Mouse (Mus musculus) duodenum, adult 2 months (tissue): ENCODE data around the gene Cyp2j12. TPM values are rescaled to one million over a fixed set of nuclear protein-coding genes. Genes with fewer than 3 reads are reported as not detected.

Experiments
- polyA plus RNA-seq: library from polyadenylated mRNA; depleted of rRNA; stranded (reverse); fragments of >200 nt; gene quantifications from 2 replicates; pipeline ENCODE4 v1.2.3, GENCODE M21; 2012; ENCODE audit warnings: low replicate concordance; rRNA removed

Gene Cyp2j12
- not detected in 2 replicates for polyA plus RNA-seq

DNA sequence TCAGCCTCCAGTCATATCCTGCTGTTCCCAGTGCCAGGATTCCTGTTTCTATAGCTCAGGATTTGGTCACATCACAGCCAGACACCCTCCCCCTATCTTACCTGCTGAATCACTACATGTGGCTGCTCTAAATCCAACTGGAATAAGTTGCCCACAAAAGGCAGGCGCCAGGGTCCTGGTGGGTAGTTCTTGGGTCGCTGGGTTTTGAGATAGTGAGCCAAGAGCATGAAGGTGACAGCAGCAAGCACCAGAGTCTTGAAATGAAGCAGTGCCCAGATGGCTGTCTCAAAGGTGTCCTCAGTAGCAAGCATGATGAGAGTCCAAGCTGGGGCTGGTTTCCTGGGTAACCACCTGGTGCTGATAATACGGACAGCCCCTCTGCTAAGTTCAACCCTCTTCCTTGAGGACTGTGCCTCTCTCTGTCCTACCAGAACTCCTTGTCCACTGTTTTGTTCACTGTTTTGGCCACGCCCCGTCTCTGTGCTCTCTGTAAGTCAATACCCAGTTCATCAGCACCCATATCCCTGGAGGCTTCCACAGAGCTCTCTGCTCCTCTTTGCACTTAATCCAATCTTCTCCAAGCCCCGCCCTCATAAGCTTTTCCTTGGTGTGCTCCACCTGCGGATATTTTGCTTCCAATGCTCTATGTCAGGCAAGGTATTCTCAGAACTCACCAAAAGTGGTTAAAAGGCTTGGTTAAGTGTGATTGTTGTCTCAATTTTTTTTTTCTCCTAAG is at the start of gene Cyp2j12:
Cyp2j12 (minus strand) TSS at position 421 of the 736 bp plus-strand sequence.

GRCm38 (mm10) chr4:96077261-96078125 is 63.5 kb downstream of the Cyp2j12 start, which contains the start of gene Cyp2j13:
Cyp2j13 (minus strand) TSS chr4:96077546.

Other genes with a start within 250 kb of the Cyp2j12 start
- 7.5 and 8.1 TPM in 2 replicates for gene Hook1, start 173.9 kb downstream of the Cyp2j12 start, polyA plus RNA-seq
- not detected in 2 replicates for gene Cyp2j13, start 63.6 kb downstream of the Cyp2j12 start, polyA plus RNA-seq
- gene Cyp2j7, start 95.5 kb upstream of the Cyp2j12 start, polyA plus RNA-seq, result not detected in 2 replicates
- not detected in 2 replicates for gene Cyp2j11, start 207.5 kb upstream of the Cyp2j12 start, polyA plus RNA-seq